Mouse (Mus musculus): Measurements from ENCODE around the gene Brd3.
"Not testable (repeated sequence)": the region's sequence is repeated elsewhere in the genome, so short reads cannot be mapped to it uniquely, and the experiment has no call there.

Gene Brd3

DNA sequence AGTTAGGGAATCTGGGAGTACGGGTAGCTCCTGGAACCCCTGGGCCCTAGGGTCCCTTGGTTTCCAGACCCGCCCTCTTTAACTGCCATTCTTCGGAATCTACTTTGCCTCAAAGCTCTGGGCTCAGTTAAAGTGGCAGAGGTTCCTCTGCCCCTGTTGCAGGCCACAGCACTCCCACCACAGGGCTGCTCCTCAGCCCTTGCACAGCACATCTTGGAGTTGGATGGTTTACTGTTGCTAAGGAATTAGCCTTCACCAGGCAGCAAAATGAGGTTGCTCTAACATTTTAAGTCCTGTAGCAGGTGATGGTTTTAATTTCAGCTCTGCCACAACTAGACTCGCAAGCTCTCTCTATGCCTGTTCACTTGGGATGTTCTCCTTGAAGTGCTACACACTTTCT lies at the start of gene Brd3:
Gene Brd3 (minus strand): TSS at position 101 of the 400 bp plus-strand sequence.
- no peak for DNase-seq (ENCODE audit: low spot score)

DNA sequence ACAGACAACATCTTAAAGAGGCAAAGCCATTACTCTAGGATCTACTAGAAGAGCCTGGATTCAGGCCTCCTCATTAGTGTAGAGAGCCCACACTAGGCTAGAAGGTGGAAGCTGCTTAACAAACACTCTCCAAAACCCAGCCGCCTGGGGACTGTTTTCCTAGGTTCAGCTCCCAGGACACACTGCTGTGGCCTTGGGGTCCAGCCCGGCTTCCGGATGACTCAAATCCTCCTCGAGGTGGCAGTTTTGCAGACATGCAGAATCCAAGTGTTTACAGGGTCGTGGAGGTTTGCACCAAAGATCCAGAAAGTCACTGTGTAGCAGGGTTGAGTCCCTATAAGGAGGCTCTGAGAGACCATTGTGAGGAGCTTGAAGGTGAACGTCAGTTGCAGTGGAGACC lies 49.5 kb upstream of the Brd3 start:
- no peak for DNase-seq (ENCODE audit: low spot score)

DNA sequence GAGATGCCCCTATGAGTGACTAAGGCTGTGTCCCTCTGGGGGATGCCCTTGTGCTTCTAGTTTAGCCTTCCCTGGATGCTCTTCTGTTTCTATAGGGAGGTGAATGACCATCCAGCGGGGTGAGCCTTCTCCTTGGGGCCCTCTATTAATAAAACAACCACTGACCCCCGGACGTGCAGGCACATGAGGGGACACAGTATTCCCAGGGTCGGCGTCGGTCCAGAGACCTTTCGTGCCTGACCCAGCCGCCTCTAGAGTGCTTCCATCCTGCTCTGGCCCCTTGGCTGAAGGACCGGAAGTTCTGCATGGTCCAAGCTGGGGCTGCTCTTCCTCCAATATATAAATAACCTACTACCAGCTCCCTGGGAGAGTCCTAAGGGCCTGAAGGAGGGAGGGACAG lies 46.8 kb upstream of the Brd3 start:
- no peak for DNase-seq (ENCODE audit: low spot score)

DNA sequence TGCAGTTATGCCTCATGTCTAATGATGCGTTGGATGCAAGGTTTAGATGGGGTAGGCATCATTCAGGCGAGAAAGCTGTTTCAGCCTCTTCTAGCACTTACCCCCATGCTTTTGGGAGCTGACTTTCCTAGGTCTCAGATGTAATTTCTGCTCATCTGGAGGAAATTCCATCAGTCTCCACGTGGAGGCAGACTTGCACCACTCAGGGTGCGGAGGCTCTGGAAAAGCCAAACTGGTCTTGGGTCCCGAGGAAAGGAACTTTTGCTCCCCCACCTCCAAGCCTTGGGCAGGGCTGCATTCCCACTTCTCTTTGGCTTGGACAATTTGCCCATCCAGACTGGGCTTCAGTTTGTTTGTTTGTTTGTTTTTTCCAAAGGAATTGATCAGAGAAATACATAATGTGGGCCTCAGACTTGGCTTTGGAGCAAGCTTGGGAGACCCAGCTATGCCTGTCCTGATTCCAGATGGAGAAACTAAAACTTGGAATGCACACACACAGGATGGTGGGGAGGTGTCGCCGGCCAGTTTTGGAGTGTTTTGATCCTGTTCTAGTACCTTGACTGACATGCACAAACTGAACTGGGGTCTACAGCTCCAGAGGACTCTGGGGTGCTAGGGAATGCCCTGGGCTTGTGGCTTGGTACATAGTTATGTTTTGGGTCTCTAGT lies 45.3 kb upstream of the Brd3 start:
- peak; percentile 81 for DNase-seq (ENCODE audit: low spot score)

DNA sequence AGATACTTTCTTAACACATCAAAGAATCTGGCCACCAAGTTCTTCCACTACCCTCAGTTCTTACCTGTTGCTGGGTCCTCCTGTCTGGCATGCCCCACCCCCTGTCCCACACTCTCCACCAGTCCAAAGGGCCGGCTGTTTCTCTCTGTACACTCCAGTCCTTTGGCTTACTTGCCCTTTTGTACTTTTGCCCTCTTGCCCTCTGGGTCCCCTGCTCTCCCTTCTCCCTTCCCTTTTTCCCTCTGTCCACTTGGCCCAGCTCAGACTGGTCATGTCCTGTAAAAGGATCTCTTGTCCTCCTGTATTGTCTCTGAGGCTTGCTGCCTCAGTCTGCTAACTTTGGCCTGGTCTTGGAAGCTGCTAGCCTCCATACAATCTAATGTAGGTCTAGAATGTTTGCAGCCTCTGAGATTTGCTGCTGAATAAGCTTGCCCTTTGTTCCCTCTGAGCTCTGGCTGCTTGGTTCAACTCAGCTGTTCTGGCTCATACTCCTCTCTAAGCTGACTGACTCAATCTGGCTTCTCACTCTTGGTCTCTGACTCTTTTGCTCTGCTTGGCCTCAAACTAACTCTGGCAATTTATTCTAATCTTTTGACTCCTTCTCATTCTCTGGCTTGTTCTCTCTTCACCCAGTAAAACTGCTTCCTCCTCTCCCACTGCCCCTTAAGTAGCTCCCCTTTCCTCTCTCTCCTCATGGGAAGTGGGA lies 41.4 kb upstream of the Brd3 start:
- DNase-seq (ENCODE audit: low spot score), result no peak

DNA sequence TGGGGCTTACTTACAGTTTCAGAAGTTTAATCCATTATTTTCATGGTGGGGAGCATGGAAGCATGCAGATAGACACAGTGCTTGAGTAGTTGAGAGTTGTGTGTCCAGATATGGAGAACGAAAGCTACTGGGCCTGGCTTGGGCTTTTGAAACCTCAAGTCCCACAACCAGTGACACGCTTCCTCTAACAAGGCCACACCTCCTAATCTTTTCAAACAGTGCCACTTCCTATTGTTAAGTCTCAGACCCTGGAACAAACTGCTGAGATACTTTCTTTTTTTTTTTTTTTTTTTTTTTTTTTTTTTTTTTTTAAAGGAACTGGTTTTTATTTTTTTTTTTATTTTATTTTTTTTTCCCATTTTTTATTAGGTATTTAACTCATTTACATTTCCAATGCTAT lies 40.5 kb upstream of the Brd3 start:
- DNase-seq (ENCODE audit: low spot score), result no peak

DNA sequence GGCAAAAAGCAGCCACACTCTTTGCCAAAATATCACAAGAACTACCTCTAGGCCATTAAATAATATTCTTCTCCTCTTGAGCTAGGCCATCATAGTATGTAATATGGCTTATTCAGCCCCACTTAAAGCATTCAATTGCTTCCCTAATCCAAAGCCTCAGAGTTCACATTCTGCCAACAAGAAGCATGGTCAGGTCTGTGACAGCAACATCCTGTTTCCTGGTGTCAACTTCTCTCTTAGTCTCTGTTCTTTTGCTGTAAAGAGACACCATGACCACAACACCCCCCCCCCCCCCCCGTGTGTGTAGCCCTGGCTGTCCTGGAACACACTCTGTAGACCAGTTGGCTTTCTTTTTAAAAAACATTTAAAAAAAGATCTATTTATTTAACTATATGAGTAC lies 39.9 kb upstream of the Brd3 start:
- DNase-seq (ENCODE audit: low spot score), result no peak

DNA sequence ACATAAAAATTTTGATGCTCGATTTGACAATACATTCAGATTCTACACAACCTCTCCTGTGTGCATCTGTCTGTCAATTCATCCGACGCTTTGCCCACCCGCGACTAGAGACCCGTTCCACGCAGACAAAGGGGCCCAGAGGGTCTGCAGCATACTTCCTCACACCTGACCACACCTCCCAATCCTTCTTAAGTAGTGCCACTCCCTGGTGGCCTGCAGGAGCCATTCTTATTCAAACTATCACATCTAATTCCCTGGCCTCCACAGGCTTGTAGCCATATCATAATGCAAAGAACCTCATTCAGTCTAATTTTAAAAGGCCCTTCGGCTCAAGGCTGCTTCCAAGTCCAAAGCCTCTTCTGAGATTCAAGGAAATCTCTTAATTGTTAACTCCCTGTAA lies 38.6 kb upstream of the Brd3 start:
- DNase-seq (ENCODE audit: low spot score), result not testable (repeated sequence)

DNA sequence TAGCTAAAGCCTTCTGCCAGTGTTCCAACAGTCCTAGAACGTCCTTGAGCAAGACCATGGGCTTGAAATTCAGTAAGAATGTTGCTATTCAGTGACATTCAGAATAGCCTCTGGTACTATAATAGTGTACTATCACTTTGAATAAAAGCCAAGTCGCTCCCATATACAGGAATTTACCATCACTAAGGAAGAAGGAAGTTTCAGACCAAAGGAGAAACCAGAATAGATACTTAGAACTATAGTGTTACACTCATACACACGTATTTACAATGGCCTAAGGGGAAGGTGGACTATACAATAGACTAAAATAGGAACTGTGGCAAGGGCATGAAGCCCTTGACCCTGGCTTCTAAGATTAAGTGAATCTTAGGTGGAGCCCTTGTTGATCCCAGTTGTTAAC lies 38.1 kb upstream of the Brd3 start:
- not testable (repeated sequence) for DNase-seq (ENCODE audit: low spot score)

DNA sequence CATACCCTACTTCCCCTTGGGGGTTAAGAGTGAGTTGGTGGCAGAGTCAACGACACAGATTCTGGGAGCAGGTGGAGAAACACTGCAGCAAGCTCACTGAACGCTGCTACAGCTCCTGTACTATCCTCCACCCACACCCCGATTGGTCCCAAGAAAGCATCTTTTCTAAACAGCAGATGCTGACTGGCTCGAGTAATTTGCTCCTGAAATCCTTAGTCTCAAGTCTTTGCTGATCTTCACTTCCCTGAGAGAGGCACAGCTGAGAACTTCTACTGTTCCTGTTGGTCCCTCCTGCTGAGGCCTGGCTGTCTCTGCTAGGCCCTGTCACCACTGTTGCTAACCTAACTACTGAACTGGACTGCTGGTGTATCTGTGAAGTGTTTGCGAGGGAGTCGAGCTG lies 37.2 kb upstream of the Brd3 start:
- DNase-seq (ENCODE audit: low spot score), result no peak

DNA sequence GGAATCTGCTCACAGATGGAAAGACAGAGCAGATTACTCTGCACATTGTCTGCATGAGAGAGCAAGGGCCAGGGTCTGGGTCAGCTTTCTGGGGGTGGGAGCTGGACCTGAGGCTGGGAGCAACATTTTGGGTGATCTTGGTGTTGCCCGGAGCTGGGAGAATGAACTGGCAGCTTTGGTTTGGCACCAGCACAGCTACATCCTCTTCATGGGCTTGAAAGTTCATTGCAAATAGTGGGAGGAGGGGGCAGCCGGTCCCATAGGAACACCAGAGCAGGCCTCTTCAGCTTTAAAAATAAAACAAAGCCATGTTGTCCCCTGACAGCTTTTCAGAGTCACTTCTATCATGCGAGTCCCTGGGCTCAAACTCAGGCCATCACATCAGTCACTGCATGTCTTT lies 33.8 kb upstream of the Brd3 start:
- no peak for DNase-seq (ENCODE audit: low spot score)

DNA sequence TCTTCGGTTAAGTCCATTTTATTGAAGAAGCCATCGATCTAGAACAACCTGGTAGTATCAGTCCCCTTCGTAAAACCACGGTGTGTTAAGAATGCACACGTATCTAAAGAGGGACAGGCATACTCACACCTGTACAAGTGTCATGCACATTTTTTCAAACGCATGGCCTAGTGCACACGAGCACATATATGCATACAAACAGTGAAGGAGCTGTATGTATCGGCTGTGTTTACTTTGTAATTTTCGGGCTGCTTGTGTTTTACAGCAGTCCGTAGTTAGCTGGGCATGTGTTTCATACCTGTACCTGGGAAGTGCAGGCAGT lies 33.0 kb upstream of the Brd3 start:
- no peak for DNase-seq (ENCODE audit: low spot score)

DNA sequence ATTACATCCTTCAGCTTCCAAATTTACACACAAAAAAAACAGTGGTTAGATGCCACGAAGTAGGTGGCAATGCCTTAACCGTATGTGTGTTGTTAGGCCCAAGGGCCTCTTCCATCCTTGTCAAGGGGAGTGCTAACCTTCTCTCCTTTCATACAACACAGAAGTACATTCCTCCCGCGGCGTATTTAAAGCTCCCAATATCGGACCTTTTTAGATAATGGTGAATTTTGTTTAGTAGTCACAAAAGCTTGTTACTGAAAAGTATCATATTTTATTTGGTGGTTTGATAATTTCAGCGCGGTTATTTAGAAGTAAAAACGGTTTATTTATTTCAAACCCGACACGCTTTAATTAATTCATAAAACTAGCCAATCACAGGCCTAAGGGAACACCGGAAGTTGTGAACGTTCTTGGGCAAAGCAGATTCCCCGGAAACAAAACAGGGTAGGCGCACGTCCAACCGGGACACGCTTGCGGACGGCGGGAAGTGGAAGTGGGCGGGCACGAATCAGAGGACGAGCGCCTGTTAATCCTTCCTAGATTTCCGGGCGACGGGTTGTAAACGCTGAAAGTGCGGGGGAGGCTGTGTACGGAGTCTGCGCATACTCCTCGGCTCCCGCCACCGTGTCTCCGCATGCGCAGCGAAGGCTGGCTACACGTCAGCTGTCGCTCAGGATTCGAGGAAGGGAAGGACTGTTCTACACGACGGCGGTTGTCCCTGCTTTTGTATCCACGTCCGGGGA lies 32.5 kb upstream of the Brd3 start:
- peak; percentile 98 for DNase-seq (ENCODE audit: low spot score)

DNA sequence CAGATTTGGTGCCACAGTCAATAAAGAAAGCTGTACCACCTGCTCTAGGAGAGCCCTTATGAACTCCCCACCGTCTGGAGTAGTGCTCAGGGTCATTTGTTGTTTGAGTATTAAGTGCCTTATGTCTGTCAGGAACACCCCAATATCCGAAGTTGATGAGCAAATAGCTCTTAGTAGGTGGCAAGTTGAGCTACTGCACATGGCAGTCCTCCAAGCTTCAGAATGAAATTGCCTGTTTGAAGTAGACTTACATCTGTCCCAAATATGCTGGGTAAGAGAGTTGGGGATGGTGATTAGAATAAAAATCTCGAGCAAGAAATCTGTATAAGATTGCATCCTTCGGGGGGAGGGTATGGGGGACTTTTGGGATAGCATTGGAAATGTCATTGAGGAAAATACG lies 31.9 kb upstream of the Brd3 start:
- no peak for DNase-seq (ENCODE audit: low spot score)

DNA sequence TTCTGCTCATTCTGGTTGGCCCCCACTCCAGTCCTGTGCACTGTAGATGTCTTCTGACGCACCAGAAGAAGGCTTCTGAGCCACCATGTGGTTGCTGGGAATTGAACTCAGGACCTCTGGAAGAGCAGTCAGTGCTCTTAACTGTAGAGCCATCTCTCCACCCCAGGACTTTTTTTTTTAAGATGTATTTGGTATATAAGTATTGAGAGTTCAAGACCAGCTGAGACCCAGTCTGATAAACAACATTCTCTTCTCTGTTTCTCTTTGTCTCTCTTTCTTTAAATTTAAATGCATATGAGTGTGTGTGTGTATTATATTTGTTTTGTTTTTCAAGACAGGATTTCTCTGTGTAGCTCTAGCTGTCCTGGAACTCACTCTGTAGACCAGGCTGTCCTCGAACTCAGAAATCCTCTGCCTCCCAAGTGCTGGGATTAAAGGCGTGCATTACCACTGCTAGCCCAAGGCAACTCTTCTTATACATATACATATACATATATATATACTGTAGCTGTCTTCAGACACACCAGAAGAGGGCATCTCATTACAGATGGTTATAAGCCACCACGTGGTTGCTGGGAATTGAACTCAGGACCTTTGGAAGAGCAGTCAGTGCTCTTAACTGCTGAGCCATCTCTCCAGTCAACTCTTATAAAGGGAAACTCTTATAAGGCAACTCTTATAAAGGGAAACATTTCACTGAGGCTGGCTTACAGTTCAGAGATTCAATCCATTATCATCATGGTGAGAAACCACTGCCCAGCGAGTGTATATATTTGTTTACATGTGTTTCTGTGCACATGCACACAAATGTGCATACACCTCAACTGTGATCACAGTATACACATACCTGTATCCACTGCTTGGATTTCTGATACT lies 31.2 kb upstream of the Brd3 start:
- DNase-seq (ENCODE audit: low spot score), result not testable (repeated sequence)

DNA sequence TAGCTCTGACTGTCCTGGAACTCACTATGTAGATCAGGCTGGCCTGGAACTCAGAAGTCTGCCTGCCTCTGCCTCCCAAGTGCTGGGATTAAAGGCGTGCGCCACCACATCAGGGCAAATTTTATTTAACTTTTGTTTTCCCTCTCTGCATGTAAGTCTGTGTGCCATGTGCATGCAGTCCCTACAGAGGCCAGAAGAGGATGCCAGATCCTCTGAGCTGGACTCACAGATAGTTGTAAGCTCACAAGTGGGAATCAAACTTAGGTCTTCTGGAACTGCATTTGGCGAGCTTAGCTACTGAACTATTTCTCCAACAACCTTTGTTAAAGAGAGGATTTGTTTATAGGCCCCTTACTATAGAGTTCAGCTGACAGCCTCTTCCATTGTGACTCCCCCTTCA lies 10.8 kb upstream of the Brd3 start:
- DNase-seq (ENCODE audit: low spot score), result no peak

DNA sequence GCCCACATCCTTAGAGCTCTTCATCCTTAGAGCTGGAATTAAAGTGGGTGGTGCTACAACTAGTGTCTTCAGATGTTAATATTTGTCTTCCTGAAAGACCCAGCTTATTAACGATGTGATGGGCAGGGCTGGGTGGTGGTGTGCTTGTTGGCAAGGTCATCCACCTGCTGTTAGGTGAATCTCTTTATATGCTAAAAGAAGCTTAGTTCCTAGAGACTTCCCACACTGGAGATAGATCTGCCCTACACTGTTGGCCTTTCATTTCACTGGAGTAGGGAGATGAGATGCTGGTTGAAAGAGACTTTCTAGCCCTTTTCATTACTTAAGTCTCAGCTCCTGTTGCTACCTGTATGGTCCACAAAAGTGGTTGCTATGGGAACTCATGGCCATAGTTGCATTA lies 8.8 kb upstream of the Brd3 start:
- DNase-seq (ENCODE audit: low spot score), result no peak

DNA sequence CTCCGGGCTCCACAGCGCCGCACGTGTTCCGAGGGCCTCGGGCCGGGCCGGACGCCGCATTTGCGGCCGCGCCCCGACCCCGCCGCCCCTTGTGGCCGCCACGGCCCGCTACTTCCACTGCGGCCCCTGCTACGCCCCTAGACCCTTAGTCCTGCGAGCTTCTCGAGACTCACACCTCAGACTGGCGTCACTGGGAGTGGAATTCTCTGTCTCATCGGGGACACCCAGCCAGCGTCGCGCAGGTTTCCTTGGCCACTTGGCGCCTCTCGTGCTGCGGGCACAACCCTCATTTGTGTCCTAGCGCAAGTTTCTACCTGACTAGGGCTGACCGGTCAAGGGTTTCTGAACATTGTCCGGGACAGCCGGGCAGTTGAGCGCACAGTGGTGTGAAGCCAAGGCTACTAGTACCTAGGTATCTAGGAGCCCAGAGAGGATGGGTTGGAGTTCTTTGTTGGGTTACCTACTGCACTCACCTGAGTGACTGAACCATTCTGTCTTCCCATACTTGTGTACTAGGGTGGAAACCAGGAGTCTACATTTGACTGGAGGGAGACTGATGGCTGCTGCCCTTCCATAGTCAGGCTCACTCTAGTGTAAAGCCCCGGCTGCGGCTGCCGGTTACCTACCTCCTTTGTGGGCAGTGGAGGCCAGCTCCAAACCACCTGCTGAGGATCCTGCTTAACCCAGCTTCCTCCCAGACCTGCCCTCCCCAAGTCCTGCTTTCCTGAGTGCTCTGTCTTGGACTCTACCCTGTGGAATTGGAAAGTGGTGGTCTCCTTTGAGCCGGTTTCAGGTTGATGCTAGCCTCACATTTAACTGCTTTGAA lies 8.1 kb upstream of the Brd3 start:
- DNase-seq (ENCODE audit: low spot score), result peak; percentile 27

DNA sequence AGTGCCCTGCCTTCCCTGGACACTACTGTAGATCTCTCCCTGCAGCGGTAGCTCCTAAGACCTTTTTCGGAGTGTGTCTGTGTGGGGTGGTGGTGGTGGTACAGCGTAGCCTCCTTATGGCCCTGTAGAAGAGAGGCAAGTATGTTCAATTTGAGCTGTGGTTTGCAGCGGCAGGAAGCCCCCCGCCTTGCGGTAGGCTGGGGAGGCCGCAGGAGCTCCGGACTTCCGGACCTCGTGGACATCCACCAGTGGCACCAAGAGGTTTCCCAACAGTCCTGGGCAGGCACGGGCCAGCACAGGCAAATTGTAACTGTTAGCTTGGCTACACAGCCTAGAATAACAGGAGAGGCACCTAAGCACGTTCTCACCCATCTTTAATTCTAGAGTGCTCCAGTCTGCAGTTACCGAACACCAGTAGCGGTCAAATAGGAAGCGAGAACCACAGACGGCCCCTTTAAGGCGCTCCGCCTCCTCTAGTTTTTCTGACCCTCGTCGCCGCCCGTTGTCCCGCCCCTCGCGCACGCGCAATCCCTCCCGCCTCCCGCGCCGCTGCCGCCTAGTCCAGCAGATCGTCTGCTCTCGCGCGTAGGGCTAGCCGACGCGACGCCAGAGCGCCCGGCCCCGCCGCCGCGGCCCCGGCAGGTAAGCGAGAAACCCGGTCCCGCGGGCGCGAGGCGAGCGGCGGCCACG lies 7.3 kb upstream of the Brd3 start, which contains the start of gene Wdr5:
Gene Wdr5 (plus strand): TSS at position 519 of the 690 bp plus-strand sequence.
- peak; percentile 97 for DNase-seq (ENCODE audit: low spot score)

DNA sequence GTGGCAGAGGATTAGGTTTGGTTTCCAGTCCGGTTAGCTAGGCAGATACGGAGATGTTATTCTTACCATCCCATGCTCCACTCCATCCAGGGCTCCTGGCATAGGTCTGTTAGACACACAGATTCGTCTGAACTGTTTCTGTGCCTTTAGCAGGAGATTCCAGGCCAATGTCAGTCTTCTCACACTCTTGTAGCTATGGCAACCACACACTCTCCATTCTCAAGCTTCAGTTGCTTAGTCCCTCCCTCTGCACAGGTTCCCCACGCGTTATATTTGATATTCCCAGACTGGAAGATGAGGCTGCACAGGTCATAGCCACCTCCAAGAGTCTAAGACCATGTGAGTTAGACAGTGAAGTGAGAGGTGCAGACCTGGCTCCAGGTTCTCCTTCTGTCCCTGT lies 6.4 kb upstream of the Brd3 start:
- no peak for DNase-seq (ENCODE audit: low spot score)

DNA sequence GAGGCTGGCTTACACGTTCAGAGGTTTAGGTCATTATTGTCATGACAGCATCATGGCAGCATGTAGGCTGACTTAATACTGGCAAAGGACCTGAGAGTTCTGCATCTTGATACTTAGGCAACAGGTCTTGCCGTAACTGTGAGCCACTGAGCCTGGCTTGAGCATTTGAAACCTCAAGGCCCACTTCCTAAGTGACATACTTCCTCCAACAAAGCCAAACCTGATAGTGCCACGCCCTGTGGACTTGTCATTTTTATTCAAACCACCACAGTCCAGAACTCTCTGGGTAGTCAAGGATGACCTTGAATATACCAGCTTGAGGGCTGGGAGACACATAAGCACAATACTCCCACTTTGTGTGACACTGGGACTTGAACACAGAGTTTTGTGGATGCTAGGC lies 5.4 kb upstream of the Brd3 start:
- DNase-seq (ENCODE audit: low spot score), result no peak

Measured in urinary bladder, postnatal 14 days (tissue).